Mouse (Mus musculus) limb, embryonic 12.5 days (tissue): Measurements from ENCODE around the gene Wwp2. TPM values are rescaled to one million over a fixed set of nuclear protein-coding genes. Genes with fewer than 3 reads are reported as not detected.

Source experiments
- ATAC-seq: fragments of 200-750 bp; cut with Nextera tagmentation; 2 replicates; pipeline ENCODE4 v1.8.0; 2017; ENCODE audit warnings: low read depth, moderate TSS enrichment; ENCODE audit not compliant: insufficient number of reproducible peaks, insufficient read depth, low FRiP score, low TSS enrichment
- H3K27ac ChIP-seq: fragments of 300-500 bp; sonication (generic); 2 replicates; pipeline ENCODE4 v1.5.1; 2016; ENCODE audit warnings: mild to moderate bottlenecking, moderate library complexity
- H3K27me3 ChIP-seq: fragments of 300-500 bp; sonication (generic); 2 replicates; pipeline ENCODE4 v1.6.1; 2016; ENCODE audit warnings: mild to moderate bottlenecking, moderate library complexity
- H3K36me3 ChIP-seq: fragments of 300-500 bp; sonication (generic); 2 replicates; pipeline ENCODE4 v1.6.1; 2016; ENCODE audit warnings: mild to moderate bottlenecking, moderate library complexity
- H3K4me1 ChIP-seq: fragments of 300-500 bp; sonication (generic); replicated peaks from 2 replicates; pipeline ENCODE4 v1.6.1; 2016
- H3K4me2 ChIP-seq: fragments of 300-500 bp; sonication (generic); 2 replicates; pipeline ENCODE4 v1.6.1; 2016; ENCODE audit warnings: mild to moderate bottlenecking, moderate library complexity
- H3K4me3 ChIP-seq: fragments of 300-500 bp; sonication (generic); replicated peaks from 2 replicates; pipeline ENCODE4 v1.5.1; 2016; ENCODE audit warnings: mild to moderate bottlenecking
- H3K9ac ChIP-seq: fragments of 300-500 bp; sonication (generic); replicated peaks from 2 replicates; pipeline ENCODE4 v1.6.1; 2016; ENCODE audit warnings: mild to moderate bottlenecking, moderate library complexity
- H3K9me3 ChIP-seq: fragments of 300-500 bp; sonication (generic); 2 replicates; pipeline ENCODE4 v1.6.1; 2016; ENCODE audit warnings: mild to moderate bottlenecking, moderate library complexity
- WGBS: fragments of 180-500 bp; shearing (Covaris S2); methylation state at CpG from one replicate; pipeline ENCODE4 v1.1.7; 2016; 5-methylcytosine and 5-hydroxymethylcytosine counted together
- polyA plus RNA-seq: library from polyadenylated mRNA; unstranded; fragments of >200 nt; fragmentation: Nextera tagmentation; extraction: Ambion mirVana; gene quantifications from 2 replicates; pipeline ENCODE4 v1.2.1, GENCODE M21; 2016

The Wwp2 gene
- polyA plus RNA-seq, 1 experiment from 2014 or later = 277 TPM

DNA sequence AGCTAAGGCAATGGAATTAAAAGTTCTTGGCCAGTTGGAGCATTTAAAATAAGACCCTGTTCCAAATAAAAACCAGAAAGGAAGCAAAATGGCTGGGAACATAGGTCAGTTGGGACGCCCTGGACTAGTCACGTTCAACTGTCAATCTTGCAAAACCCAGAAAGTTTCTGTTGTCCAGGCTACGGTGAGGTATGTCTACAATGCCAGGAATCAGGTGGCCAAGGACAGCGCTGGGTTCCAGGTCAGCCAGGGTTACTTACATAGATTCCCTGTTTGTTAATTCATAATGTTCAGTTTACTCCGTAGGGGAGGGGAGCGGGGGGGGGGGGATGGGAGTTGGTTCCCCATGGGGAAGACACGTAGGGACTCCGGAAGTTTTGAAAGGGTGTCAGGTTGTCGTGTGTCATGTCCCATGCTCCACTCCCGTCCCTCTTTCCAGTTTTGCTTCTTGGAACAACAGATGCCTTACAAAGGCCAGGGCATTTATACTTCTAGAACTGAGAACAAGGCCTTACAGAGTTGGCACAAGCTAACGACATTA is 674 bp upstream of the Wwp2 start:
- H3K9ac ChIP-seq = no peak overlapping the region; the same call in 1 of the 2 replicates
- ATAC-seq = 0 out of 2 replicates have a peak, but pooled peaks have one; percentile 28
- no peaks in the 10 kb centered on the region for H3K36me3 ChIP-seq
- no peaks in the 10 kb centered on the region for H3K9me3 ChIP-seq
- peak overlapping the region; percentile 59 for H3K4me2 ChIP-seq
- WGBS = 31% methylated on average over 11 of the region's 11 CpGs
- H3K4me3 ChIP-seq = peak overlapping the region; percentile 85
- H3K27me3 ChIP-seq = no peaks in the 10 kb centered on the region
- peaks cover 15% of the 10 kb centered on the region for H3K4me1 ChIP-seq
- peak overlapping the region; percentile 87; the same call in 1 of the 2 replicates for H3K27ac ChIP-seq

DNA sequence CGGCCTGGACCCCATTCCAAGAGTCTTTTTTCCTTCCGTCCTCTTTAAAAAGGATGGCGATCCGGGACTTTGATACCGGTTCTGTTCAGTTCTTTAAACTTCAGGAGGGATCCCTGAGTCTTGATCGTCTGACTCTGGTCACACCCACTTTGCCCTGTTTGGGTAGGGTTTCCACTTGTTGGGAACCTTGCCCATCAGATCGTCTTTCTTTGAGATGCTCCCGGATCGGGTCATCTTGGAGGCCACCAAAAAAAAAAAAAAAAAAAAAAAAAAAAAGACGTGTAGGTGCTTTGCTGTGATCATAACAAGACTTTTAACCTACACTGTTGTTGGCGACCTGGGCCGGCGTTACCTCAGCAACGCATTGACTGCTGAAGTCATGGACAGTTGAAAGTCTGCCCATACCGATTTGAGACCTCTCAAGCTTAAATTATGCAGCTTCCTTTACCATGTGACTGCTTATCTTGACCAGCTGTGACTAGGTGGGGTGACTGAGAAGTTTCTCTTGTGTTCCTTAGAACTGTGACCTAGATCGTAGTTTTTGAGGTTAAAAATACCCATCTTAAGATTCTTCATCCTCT is 766 bp downstream of the Wwp2 start:
- no peaks in the 10 kb centered on the region for H3K9me3 ChIP-seq
- peak overlapping the region; percentile 87 for H3K27ac ChIP-seq
- peak overlapping the region; percentile 59 for H3K4me2 ChIP-seq
- peaks cover 15% of the 10 kb centered on the region for H3K4me1 ChIP-seq
- H3K4me3 ChIP-seq = peak overlapping the region; percentile 85
- peaks cover under 1% of the 10 kb centered on the region; the same call in 1 of the 2 replicates for H3K36me3 ChIP-seq
- peak overlapping the region; percentile 86 for H3K9ac ChIP-seq
- ATAC-seq = 0 out of 2 replicates have a peak, but pooled peaks have one; percentile 15
- 10% methylated on average over 16 of the region's 16 CpGs for WGBS
- H3K27me3 ChIP-seq = no peaks in the 10 kb centered on the region

- Histone ChIP-seq H3K27ac (no peak overlapping the region), H3K4me3 (no peak overlapping the region; the same call in 1 of the 2 replicates), H3K4me1 (peaks cover 15% of the 10 kb centered on the region), H3K36me3 (peaks cover 6% of the 10 kb centered on the region; the same call in 1 of the 2 replicates), H3K27me3 (no peaks in the 10 kb centered on the region), H3K4me2 (peak overlapping the region; percentile 59; the same call in 1 of the 2 replicates), H3K9ac (no peak overlapping the region), H3K9me3 (no peaks in the 10 kb centered on the region)
- 71% methylated on average over 2 of the region's 2 CpGs for WGBS
- ATAC-seq = no peak
Observed at GRCm38 (mm10) chr8:107437711-107438110, 1.5 kb downstream of the Wwp2 start.

DNA sequence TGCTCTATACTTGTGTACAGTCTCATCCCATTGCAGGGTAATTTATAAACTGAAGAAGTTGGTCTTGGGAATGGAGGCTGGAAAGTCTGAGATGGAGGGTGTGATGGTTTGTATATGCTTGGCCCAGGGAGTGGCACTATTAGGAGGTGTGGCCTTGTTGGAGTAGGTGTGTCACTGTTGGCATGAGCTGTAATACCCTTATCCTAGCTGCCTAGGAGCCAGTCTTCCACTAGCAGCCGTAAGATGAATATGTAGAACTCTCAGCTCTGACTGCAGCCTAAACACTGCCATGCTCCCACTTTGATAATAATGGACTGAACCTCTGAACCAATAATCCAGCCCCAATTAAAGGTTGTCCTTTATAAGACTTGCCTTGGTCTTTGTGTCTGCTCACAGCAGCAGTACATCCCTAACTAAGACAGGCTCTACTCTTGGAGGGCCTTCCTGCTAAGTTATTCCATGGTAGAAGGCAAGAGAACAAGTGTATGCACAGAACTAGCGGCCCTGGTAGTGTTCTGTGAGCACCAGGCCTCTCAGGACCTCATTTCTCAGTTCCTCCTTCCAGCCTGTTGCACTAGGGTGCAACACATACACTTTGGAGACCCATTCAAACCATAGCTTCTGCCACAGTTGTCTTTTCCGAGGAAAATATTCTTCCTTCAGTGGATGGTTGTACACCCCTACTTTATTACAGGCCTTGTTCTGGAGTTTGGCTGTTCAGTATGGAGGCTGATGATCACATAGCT is 3.9 kb downstream of the Wwp2 start:
- Histone ChIP-seq H3K4me1 (peaks cover 15% of the 10 kb centered on the region), H3K4me3 (no peak overlapping the region), H3K27ac (no peak overlapping the region), H3K9me3 (no peaks in the 10 kb centered on the region), H3K27me3 (no peaks in the 10 kb centered on the region), H3K9ac (no peak overlapping the region), H3K36me3 (peaks cover 6% of the 10 kb centered on the region; the same call in 1 of the 2 replicates), H3K4me2 (no peak overlapping the region)
- WGBS = 96% methylated on average over 3 of the region's 3 CpGs
- ATAC-seq = no peak

DNA sequence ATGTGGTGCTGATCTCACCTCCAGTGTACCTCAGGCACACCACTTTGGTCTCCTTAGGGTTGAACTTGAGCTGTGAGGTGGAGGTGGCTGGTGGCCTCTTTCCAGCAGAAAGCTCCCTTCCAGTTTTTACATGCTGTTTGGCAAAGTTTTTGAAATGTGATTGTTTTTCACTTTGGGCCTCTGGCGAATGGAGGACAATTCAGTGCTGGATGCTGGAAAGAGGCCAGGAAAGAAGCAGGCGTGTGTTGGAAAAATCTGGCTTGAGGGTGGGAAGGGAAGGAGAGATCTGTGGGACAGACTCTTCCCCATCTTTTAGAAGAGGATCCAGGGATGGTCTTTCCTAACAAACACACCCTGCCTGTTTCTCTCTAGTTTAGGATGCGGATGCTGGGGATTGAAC is 8.5 kb downstream of the Wwp2 start:
- 92% methylated on average over 3 of the region's 3 CpGs for WGBS
- Histone ChIP-seq H3K4me2 (no peak overlapping the region), H3K36me3 (peaks cover 6% of the 10 kb centered on the region; the same call in 1 of the 2 replicates), H3K9me3 (no peaks in the 10 kb centered on the region), H3K27me3 (no peaks in the 10 kb centered on the region), H3K9ac (no peak overlapping the region), H3K27ac (no peak overlapping the region), H3K4me1 (peaks cover 17% of the 10 kb centered on the region), H3K4me3 (no peak overlapping the region)
- ATAC-seq = no peak

GRCm38 (mm10) chr8:107447713-107448112 is 11.5 kb downstream of the Wwp2 start:
- Histone ChIP-seq H3K9me3 (no peaks in the 10 kb centered on the region), H3K27ac (peak overlapping the region; percentile 30; the same call in 1 of the 2 replicates), H3K9ac (no peak overlapping the region), H3K4me1 (peaks cover 17% of the 10 kb centered on the region), H3K27me3 (no peaks in the 10 kb centered on the region), H3K4me3 (no peak overlapping the region), H3K4me2 (no peak overlapping the region), H3K36me3 (peaks cover 5% of the 10 kb centered on the region)
- ATAC-seq = no peak

- Histone ChIP-seq H3K36me3 (peaks cover 12% of the 10 kb centered on the region), H3K9ac (no peak overlapping the region), H3K4me3 (no peak overlapping the region), H3K27ac (peak overlapping the region; percentile 25; the same call in 1 of the 2 replicates), H3K4me2 (no peak overlapping the region), H3K4me1 (peaks cover 17% of the 10 kb centered on the region), H3K9me3 (no peaks in the 10 kb centered on the region), H3K27me3 (no peaks in the 10 kb centered on the region)
- no peak for ATAC-seq
- WGBS = 78% methylated on average over 4 of the region's 4 CpGs
Observed at GRCm38 (mm10) chr8:107448382-107448889, 12.3 kb downstream of the Wwp2 start.

- 54% methylated on average over 8 of the region's 8 CpGs for WGBS
- Histone ChIP-seq H3K4me2 (no peak overlapping the region), H3K4me3 (no peak overlapping the region), H3K4me1 (peaks cover 17% of the 10 kb centered on the region), H3K27ac (no peak overlapping the region), H3K27me3 (no peaks in the 10 kb centered on the region), H3K36me3 (peaks cover 17% of the 10 kb centered on the region), H3K9ac (no peak overlapping the region), H3K9me3 (no peaks in the 10 kb centered on the region)
- no peak for ATAC-seq
Observed at GRCm38 (mm10) chr8:107449130-107449529, 13.0 kb downstream of the Wwp2 start.

DNA sequence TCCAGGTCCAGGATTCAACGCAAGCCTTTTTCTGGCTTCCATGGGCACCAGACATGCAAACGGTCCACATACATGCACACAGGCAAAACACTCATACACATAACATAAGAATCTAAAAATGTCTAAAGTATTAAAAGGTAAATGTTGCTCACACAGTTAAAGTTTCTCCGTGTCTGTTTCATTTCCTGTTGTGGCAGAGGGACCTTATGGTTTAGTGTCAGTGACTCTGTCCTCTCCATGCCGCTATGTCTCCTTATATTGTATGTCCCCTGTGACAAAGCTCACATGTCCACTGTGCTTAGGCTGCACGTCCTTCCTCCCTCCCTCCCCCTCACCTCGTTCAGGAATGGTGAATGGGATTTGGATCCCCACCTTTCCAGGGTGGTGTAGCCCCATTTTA is 13.5 kb downstream of the Wwp2 start:
- H3K27me3 ChIP-seq = no peaks in the 10 kb centered on the region
- no peak overlapping the region for H3K4me3 ChIP-seq
- peaks cover 17% of the 10 kb centered on the region for H3K36me3 ChIP-seq
- H3K27ac ChIP-seq = no peak overlapping the region
- ATAC-seq = no peak
- peaks cover 17% of the 10 kb centered on the region for H3K4me1 ChIP-seq
- H3K9me3 ChIP-seq = no peaks in the 10 kb centered on the region
- H3K9ac ChIP-seq = no peak overlapping the region
- no peak overlapping the region for H3K4me2 ChIP-seq
- WGBS = 80% methylated on average over 6 of the region's 6 CpGs

DNA sequence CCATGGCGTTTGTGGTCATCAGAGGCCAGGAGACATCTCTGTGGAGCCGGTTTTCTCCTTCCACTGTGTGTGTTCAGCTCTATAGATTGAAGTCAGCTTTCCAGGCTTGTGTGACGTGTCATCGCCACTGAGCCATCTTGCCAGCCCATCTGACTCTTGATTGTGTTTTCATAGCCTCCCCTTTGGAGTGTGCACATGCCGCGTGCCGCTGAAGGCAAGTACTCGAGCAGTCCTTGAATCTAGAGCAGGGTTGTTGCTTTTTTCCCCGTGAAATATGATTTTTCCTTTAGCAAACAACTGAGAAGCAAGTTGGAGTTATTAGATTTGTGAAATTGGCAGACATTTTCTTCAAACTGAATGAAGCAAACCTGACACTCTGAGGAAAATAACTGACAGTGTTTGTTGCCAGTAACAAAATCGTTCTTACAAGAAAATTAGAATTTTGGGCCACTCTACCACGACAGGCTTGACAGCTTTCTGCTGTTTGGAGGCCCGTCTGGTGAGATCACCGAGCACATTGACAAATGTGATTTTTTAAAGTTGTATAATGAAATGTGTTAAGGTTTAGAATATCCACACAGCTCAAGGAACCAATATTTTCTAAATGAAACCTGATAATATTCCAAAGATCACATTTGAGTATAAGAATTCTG is 15.4 kb downstream of the Wwp2 start:
- Histone ChIP-seq H3K36me3 (peaks cover 17% of the 10 kb centered on the region), H3K4me3 (no peak overlapping the region), H3K27me3 (no peaks in the 10 kb centered on the region), H3K4me2 (no peak overlapping the region), H3K9me3 (no peaks in the 10 kb centered on the region), H3K9ac (no peak overlapping the region), H3K4me1 (peaks cover 25% of the 10 kb centered on the region), H3K27ac (no peak overlapping the region)
- no peak for ATAC-seq
- whole genome bisulfite sequencing = 91% methylated on average over 13 of the region's 13 CpGs

DNA sequence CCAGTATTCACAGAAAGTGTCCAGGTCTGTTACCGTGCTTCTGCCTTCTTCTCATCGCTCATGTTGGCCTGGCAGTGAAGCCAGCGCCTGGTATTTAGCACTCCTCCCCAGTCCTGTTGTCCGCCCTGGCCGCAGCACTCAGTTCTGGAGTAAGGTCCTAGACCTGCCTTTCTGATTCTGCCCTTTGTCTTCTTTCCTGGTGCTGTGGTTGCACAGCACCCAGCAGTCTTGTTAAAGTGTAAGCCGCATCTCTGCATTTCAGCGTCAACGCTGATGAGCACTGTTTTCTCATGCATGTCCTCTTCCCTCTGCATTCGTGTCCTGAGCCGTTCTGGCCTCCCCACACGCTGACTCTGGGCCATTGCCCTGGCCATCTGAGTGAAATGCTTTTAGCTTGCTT is 17.2 kb downstream of the Wwp2 start:
- ATAC-seq = no peak
- WGBS = 94% methylated on average over 11 of the region's 11 CpGs
- H3K4me2 ChIP-seq = no peak overlapping the region
- H3K4me3 ChIP-seq = no peak overlapping the region
- H3K27me3 ChIP-seq = no peaks in the 10 kb centered on the region
- H3K9me3 ChIP-seq = no peaks in the 10 kb centered on the region
- H3K9ac ChIP-seq = no peak overlapping the region
- H3K4me1 ChIP-seq = peaks cover 24% of the 10 kb centered on the region
- H3K36me3 ChIP-seq = peaks cover 28% of the 10 kb centered on the region
- H3K27ac ChIP-seq = no peak overlapping the region
